Mouse (Mus musculus): ENCODE data around the gene Pim1.

DNA sequence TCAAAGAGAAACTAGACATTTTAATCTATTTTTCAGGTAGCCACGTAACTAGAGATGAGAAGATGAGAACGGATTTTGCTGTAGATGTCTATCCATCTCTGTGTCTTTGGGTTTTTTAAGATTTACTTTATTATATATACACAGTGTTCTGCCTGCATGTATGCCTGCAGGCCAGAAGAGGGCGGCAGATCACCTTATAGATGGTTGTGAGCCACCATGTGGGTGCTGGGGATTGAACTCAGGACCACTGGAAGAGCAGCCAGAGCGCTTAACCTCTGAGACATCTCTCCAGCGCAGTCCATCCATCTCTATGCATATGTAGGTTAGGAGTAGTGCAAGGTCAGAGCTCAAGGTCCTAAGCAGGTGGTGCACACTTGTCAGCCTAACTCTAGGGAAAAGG is 13.1 kb downstream of the Pim1 start:
- TF ChIP-seq POLR2A (IDR thresholded peaks at IDR 0.05; ENCODE audit: borderline replicate concordance, extremely low read depth, low read depth, low read length) (no peak), CTCF (IDR thresholded peaks at IDR 0.05; ENCODE audit: insufficient read depth, low read length) (0 out of 2 replicates have a peak, but pooled peaks have one; percentile 11)

All from lung, adult 2 months (tissue).